Mouse (Mus musculus) layer of hippocampus, adult 9-11 months (tissue): ENCODE data around the gene Otogl.
A peak's percentile ranks its signal among the peaks of the same experiment; 100 is the strongest.
"Not testable (repeated sequence)": the region's sequence is repeated elsewhere in the genome, so short reads cannot be mapped to it uniquely, and the experiment has no call there.

Source experiments
- DNase-seq: peaks from one replicate; pipeline ENCODE4 v3.0.0; 2022

Otogl gene

GRCm38 (mm10) chr10:107804285-107804684, 107.6 kb downstream of the Otogl start:
- not testable (repeated sequence) for DNase-seq

- peak; percentile 13 for DNase-seq
Measured at GRCm38 (mm10) chr10:107799671-107800353, 112.1 kb downstream of the Otogl start.

GRCm38 (mm10) chr10:107794812-107795756, 116.8 kb downstream of the Otogl start:
- DNase-seq: no peak

- no peak for DNase-seq
Measured at GRCm38 (mm10) chr10:107792491-107792890, 119.4 kb downstream of the Otogl start.

- DNase-seq: no peak
Measured at GRCm38 (mm10) chr10:107779548-107779947, 132.4 kb downstream of the Otogl start.

- no peak for DNase-seq
Measured at GRCm38 (mm10) chr10:107759624-107760023, 152.3 kb downstream of the Otogl start.

- DNase-seq: no peak
Measured at GRCm38 (mm10) chr10:107753471-107753870, 158.5 kb downstream of the Otogl start.

- DNase-seq: peak; percentile 73
Measured at GRCm38 (mm10) chr10:107752351-107753143, 159.4 kb downstream of the Otogl start.

GRCm38 (mm10) chr10:107751944-107752343, 160.0 kb downstream of the Otogl start:
- no peak for DNase-seq

- DNase-seq: peak; percentile 5
Measured at GRCm38 (mm10) chr10:107747566-107747965, 164.4 kb downstream of the Otogl start.

- no peak for DNase-seq
Measured at GRCm38 (mm10) chr10:107746717-107747116, 165.2 kb downstream of the Otogl start.

- no peak for DNase-seq
Measured at GRCm38 (mm10) chr10:107739815-107740214, 172.1 kb downstream of the Otogl start.

GRCm38 (mm10) chr10:107737743-107738142, 174.2 kb downstream of the Otogl start:
- DNase-seq: no peak

GRCm38 (mm10) chr10:107735448-107735847, 176.5 kb downstream of the Otogl start:
- peak; percentile 5 for DNase-seq

GRCm38 (mm10) chr10:107734327-107734726, 177.6 kb downstream of the Otogl start:
- no peak for DNase-seq

- DNase-seq: no peak
Measured at GRCm38 (mm10) chr10:107725631-107726030, 186.3 kb downstream of the Otogl start.

GRCm38 (mm10) chr10:107719806-107720205, 192.1 kb downstream of the Otogl start, which contains the start of gene Ptprq:
TSS of gene Ptprq (minus strand) at chr10:107720051.
- DNase-seq: no peak
